Mouse (Mus musculus) cerebellum, adult 8-10 months (tissue): ENCODE measurements around the gene Zmynd15.
"Not testable (repeated sequence)": the region's sequence is repeated elsewhere in the genome, so short reads cannot be mapped to it uniquely, and the experiment has no call there.

ENCODE experiments used
- DNase-seq: peaks from one replicate; pipeline ENCODE4 v3.0.0; 2022

Zmynd15 gene

DNA sequence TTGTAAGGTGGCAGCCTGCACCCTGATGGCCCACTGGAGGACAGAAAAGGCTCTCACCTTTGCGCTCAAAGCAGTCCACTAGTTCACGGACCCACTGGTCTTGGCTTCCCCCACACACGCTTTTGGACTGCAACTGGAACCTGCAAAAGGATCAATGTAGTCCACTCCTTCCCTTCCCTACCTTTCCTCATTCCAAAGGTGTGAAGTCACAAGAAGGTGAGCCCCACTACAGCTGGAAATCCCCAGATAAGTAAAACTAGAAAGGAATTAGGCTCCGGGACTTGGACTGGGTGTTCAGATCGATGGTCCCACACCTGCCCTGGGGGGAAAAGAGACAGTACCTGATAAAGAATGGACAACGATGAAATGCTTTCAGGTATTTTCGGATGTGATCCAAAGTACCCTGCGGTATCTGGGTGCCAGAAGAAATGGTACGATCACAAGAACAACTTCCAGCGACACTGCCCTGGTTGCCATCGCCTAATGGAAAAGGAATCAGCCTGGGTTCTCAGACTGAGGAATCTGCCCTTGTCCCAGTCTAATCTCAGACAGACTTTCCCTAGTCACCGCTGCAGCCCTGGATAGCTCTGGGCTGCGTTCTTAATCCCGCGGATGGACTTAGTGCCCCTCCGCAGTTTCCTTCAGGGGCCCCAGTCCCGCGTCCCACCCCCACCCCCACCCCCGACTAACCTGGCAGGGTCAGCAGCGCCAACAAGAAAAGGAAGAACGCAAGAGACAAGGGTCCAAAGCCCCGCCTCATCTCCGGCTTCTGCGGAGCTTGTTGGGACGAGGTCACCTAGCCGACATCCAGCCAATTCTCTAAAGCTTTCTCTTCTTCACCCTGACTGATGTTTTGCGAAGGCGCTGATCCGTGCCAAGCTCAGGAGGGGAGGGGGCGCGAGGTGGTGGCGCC lies at the start of gene Zmynd15:
TSS of gene Zmynd15 (plus strand) at position 746 of the 913 bp plus-strand sequence.
- no peak for DNase-seq

DNA sequence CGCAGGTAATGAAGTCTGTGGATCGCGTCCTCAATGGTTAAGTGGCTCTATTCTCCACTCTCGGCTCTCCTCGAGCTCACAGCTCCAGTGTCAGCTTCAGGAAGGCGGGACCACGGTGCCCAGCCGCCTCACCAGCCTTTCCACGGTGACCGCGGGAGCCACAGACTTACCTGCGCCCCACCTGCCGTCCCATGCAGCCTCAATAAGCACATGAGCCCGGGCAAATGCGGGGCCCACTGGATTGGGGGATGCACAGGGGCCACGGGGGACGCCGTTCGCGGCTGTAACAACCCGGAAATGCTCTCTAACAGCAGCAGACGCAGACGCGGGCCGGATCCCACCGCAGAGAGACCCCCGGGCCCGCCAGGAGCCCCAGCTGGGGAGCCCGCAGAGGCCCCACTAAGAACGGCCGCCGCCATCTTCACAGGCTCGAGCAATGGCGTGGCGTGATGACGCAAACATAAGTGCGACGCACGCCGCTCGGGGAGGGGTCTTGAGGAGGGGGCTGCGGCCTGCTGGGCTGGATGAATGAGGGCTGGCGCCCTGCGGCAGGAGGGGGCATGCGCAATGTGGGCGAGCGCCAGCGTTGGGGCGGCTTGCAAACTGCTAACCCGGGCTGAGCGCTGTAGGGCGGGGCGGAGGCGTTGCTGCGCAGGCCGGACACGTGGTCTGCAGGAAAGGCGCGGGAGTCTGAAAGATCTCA lies 49.5 kb upstream of the Zmynd15 start, which contains the start of gene Pelp1:
TSS of gene Pelp1 (minus strand) at position 438 of the 703 bp plus-strand sequence.
- peak; percentile 84 for DNase-seq

DNA sequence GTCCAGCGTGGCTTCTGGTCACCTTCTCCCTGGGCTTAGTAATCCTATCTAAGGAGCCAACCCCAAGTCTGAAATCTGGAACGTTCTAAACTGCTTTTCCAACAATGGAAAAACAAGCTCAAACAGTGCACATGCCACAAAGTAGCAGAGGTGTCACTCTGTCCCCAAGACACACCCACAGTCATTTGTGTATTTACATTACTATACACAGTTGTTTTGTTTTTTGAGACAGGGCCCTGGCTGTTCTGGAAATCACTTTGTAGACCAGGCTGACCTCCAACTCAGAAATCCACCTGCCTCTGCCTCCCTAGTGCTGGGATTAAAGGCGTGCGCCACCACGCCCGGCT lies 49.0 kb upstream of the Zmynd15 start:
- DNase-seq = no peak

DNA sequence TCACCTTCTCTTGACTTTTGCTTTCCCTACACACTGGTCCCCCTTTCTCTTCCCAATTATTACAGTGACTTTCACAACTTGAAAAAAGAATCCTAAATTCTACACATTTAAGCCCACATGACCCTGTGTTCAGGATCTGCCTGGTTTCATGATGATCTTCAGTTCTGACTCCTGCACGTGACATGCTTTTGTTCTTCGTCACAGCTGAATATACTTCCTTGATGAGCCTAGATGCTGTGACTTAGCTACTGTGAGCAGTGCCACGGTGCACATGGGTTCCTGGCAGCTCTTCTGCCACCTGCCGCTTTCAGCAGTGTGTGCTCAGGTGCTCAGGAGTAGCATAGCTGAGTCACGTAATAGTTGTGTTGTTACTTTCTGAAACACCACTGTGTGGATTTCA lies 46.6 kb upstream of the Zmynd15 start:
- no peak for DNase-seq

DNA sequence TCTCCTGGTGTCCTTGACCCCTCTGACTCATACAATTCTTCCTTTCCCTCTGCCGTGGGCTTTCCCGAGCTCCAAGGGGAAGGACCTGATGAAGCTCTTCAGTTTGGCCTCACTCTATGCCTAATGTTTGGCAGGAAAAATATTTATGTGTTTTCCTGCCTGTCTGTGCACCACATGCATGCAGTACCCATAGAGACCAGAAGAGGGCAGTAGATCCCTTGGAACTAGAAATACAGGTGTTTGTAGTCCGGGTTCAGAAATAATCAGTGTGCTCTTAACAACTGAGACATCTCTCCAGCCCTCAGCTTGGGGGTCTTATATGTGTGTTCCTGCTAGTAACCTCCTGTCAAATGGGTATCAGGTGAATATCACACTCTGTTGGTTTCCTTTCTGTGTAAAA lies 45.3 kb upstream of the Zmynd15 start:
- peak; percentile 74 for DNase-seq

DNA sequence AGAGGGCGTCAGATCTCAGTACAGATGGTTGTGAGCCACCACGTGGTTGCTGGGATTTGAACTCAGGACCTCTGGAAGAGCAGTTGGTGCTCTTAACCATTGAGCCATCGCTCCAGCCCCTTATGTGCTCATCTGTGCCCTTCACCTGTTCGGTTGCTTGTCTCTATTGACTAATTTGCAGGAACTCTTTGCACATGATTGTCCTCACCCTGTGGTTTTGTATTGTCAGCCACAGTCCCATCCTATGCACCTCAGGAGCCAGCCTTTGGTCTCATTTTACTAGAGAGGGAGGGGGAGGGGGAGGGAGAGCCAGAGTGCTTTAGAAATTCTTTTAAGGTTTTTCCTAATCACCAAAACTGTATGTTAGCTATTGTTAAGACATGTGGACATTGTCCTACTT lies 41.0 kb upstream of the Zmynd15 start:
- no peak for DNase-seq

DNA sequence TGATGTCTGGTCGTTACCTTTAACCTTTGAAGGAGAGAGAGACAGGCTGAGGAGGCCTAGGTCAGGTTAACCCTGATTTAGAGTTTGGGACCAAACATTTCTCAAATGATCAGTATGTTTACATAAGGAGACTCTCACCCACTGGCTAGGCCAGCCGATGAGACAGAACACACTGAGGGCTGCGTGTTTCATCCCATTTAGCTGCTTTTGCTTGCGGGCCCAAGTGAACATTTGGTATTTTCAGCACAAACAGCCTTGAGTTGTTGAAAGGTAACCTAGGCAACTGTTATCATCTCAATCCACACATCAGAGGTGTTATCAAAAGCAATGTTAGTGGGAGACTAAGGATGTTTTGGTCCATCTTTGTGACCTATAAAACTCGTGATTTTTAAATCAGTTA lies 39.7 kb upstream of the Zmynd15 start:
- DNase-seq = no peak

DNA sequence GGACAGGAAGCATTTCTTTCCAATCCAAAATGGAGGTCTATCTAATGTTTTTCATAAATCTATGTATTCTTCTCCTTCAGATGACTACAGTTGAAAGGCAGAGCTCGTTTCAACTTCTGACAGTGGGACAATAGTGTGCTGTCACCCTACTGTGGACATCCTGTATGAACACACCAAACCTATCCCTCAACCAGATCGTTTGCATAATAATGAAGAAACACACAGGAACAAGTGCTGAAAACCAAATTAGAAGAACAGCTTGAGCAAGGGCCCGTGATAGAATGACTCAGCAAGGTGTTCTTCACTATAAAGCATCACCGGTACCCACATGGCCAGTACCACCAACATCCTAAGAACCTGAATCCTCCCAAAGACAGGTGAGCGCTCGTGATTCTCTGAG lies 32.6 kb upstream of the Zmynd15 start:
- DNase-seq = not testable (repeated sequence)

DNA sequence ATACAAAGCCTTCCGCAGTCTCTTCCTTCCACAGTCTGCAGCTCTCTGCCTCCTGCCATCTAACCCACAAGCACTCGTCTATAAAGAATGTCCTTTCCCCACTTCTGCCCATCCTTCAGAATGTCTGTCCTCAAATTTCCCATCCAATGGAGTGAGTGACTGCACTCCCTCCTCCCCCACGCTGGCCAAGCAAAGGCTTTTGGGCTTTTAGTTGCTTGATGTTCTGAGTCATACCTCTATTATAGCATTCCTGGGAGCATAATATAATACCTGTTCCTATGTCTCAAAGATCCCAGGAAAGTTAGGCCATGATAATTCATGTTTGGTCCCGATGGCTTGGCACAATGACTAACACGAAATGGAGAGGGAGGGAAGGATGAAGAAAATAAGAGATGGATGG lies 27.7 kb upstream of the Zmynd15 start:
- no peak for DNase-seq

DNA sequence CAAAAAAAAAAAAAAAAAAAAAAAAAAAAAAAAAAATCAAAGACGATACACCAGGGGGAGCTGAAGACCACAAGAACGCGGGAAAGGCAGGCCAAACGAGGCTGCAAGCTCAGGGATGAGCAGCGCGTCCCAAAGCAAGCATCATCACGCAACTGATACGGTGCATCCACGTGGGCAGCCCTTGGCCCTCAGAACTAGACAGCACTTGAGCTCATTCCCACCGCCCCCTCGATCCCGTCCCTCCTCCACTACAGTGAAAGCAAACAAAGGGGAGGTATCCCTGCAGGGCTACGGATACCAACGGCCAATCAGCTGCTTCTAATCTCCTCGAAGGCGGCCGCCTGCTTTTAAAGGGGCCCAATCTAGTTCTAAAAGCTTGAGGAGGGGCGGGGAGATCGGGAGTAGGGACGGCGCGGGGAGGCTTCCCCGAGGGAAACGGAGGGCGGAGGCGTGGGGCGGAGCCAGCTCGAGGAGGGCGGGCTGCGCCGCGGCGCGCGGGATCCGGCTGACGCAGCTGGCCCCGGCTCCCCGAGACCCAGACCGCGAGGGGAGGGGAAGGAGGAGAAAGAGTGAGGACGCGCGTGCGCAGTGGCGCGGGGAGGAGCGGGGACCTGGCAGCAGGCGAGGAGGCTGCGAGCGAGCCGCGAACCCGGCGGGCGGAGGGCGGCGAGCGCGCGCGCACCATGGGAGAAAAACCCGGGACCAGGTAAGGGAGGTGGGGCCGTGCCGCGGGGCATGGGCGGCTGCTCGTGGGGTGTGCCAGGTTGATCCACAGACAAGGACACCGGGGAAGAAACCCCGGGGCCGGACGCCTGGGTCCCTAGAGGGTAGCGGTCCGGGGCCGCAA lies 27.0 kb upstream of the Zmynd15 start, which contains the start of gene Arrb2:
TSS of gene Arrb2 (plus strand) at position 588 of the 847 bp plus-strand sequence.
- DNase-seq = peak; percentile 99

DNA sequence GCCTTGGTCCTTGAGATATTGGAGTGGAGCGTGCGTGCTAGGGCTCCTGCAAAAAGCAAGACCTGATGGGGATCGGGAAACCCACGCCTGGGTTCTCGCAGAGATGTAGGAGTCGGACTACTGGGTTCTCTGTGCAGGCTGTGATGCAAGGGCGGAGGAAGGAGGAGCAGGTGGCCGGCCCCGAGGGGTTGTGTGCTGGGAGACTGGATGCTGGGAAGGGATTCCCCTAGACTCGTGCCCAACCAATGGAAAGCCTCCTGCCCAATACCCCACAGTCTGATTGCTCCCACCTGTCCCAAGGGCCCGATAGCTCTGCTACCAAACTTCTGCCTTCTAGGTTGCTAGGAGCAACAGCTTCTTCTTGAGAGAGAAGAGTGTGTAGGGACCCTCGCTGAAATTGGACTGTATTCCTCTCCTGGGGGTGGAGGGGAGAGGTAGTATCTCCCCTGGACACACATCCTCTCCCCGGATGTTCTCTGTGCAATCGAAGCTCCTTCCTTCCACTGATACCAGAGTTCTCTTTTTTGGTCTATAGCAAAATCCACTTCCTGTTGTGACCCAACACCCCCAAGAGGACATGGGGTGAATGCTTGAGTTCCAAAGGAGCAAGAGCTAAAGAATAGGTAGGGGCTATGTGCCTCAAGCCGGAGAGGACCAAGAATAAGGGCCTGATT lies 26.2 kb upstream of the Zmynd15 start:
- no peak for DNase-seq

DNA sequence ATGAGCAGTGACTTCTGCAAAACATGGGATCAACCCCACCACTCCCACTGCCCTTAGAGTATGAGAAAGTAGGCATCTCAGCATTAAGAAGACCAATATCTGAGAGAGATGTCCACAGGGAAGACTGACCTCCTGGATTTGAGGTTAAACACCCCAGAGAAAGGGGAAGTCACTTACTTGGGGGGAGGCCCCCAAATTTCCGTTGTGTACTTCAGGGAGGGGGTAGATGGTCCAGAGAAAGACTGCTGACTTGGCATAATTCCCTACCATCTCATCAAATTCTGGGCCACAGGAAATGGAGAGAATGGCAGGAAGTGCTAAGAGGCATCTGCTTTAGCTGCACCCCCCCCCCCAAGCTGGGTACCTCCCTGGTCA lies 25.7 kb upstream of the Zmynd15 start:
- DNase-seq = no peak

DNA sequence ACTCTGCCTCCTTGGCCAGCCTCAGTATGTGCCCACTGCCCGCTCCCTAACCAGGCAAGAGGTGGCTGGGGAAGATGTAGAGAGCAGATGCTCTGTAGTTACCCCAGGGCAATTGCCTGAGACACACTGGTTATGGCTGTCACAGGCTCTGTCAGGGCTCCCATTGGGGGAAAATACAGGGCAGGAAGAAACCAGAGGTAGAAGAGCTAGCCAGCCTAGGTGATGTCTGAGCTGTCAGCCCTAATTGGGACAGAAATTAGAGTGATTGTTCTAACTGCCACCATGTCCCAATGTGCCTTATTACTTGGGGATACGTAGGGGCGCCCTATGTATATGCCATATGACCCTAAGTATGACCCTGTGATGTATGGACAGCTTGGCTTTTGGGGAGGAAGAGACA lies 25.3 kb upstream of the Zmynd15 start:
- DNase-seq = no peak

DNA sequence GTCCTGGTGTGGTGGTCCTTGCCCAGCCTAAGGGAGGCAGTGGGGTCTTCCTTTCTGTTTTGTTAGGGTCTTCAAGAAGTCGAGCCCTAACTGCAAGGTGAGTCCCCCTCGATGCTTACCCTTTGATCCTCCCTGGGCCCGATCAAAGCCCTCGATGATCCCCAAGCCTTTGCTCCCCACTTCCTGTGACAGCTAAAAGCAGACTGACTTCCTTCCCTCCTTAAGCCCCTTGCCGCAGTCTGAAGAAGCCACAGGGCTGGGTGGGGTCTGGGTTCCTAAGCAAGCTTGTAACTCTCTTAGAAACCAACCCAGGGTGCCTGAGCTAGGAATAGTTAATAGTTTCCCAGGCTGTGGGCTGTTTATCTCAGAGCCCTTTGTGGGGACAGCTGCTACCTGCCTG lies 23.8 kb upstream of the Zmynd15 start:
- no peak for DNase-seq

DNA sequence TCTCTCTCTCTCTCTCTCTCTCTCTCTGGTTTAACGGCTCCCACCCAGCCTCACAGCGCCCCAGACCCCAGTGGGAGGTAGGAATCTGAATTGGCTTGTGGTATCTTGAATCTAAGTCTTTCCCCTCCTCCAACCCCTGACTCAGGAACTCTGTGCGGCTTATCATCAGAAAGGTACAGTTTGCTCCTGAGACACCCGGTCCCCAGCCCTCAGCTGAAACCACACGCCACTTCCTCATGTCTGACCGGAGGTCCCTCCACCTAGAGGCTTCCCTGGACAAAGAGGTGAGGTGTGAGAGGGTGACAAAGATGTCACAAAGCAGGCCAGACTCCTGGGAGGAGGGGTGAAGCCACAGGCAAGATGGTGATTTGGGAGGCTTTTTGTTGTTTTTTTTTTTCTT lies 21.8 kb upstream of the Zmynd15 start:
- DNase-seq = no peak

DNA sequence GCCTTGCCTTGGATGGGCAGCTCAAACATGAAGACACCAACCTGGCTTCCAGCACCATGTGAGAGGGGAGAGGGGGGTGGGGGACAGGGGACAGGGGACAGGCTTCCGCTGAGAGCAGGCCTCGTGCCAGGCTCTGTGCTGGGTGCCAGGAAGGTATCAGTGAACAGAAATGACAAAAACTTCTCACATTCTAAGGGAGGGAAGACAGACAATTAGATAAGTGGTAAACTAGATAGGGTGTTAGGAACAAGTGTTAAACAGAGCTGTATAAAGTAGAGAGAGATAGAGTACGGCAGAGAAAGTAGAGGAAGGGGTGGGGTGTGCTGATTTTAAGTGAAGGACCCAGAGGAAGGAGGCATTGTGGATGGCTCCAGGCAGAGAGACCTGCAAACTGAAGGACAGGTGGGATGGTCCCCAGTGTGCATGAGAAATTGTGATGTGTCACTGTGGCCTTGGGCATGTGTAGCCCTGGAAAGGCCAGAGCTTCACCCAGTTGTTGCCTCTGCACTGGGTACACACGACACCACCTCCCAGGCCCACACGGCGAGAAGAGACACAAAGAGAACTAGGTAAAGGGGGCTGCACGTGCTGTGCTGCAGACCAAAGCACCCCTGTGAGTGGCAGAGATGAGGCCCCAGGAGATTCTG lies 20.4 kb upstream of the Zmynd15 start:
- no peak for DNase-seq

DNA sequence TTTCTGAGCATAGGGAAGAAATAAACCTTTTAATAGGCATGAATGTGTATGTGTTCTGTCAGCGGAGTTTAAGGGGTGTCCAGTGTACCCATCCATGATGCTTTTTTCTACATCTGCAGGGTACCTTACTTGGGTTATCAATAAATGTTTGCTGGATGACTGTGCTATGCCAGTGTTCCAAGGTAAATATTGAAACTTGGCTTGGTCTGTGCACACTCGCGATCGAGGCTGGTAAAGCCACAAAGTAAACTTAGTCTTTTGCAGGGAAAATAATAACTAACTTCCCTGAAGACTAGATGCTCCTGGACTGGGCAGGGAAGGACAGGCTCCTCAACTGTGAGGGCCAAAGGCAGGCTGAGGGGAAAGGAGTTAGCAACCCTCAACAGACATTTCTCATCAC lies 18.6 kb upstream of the Zmynd15 start:
- no peak for DNase-seq

DNA sequence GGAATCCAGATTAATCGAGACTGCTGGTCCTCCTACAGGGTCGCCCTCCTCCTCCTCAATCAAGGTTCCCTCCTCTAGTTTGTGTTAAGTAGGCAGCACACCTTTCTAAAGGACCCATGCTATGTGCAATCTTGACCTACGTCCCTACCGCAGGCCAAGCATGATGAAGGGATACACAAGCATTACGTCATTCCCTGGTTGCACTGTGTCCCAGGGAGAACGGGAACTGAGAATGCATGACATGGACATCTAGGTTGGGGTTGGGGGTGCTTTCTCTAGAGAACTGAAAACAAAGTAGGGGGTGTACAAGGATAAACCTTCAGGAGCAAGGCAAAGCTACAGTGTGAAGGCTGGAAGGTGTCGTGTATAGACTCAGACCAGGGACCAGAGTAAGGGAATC lies 17.4 kb upstream of the Zmynd15 start:
- DNase-seq = no peak

DNA sequence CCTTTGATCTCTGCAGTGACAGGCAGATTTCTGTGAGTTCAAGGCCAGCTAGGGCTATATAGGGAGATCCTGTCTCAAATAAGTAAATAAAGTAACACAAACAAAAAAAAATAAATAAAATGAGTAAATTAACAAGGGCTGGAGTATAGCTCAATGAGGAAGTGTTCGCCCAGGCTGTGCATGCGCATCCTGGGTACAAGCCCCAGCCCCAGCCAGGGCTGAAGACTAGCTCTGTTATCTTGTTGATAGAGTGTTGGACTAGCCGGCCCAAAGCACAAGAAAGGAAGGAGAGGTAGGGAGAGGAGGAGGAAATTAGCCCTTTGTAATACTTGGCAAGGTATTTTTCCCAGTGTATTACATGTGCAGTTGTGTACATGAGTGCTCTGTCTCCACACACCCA lies 15.3 kb upstream of the Zmynd15 start:
- no peak for DNase-seq

DNA sequence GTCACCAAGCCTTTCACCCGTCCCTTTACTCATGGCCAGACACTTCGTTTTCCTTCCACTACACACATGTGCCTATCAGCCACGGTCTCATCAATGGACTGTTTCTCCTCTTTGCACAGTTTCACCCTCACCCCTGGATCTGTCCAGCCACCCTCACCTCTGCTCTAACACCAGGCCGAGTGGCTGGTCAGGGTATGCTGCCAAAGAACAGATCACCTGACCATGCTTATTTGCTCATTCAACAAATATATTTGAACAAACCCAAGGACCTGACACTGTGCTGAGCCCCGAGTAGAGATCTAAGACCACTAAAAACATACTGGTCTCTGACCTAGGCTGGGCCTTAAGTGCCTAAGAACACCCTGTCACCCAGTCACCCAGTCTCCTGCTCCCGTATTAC lies 14.6 kb upstream of the Zmynd15 start:
- no peak for DNase-seq

DNA sequence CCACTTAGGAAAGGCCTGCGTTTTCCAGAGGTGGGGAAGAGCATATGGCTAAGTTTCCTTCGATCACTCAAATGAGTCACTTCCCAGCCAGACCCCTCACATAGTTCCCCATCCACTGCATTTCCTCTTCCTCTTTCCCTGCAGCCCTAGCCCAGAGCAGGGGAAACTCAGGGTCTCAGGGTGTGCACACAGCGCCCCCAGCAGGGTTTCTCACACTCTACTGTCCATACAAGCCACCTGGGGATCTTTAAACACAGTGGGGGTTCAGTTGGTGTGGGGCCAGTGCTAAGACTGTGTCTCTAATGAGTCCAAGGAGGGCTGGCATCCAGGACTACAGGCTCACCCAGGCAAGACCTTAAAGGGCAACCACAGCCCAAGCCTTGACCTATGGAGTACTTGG lies 12.5 kb upstream of the Zmynd15 start:
- no peak for DNase-seq

DNA sequence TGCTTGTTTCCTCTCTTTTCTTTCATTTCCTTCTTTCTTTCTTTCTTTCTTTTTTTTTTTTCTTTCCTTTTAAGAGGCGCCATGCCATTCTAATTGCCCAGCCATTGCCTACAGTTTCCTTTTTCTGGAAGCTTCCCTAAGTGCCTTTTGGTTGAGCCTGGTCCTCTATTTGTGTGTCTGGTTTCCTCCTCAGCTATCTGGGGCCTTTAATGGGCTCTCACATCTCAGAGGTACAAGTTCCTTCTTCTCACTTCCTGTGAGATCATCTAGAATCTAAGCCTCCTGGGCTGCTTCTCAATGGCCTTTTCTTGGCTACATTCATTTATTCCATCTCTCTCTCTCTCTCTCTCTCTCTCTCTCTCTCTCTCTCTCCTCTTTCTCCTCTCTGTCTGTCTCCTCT lies 11.9 kb upstream of the Zmynd15 start:
- DNase-seq = no peak
